Mouse (Mus musculus) thymus, adult 2 months (tissue): ENCODE measurements around the gene Npas2.

ENCODE experiments used
- CTCF ChIP-seq: fragments of 200-500 bp; IDR thresholded peaks from 2 replicates; pipeline ENCODE4 v1.5.1; 2012; ENCODE audit warnings: mild to moderate bottlenecking, control low read depth, low read length, moderate library complexity, borderline replicate concordance; ENCODE audit not compliant: control insufficient read depth, poor library complexity, insufficient read depth; ENCODE audit errors: extremely low read depth
- POLR2A ChIP-seq: fragments of 200-500 bp; IDR thresholded peaks from 2 replicates; pipeline ENCODE4 v1.6.1; 2012; ENCODE audit warnings: mild to moderate bottlenecking, low read length, control low read depth, moderate library complexity; ENCODE audit not compliant: control insufficient read depth, poor library complexity, insufficient read depth; ENCODE audit errors: extremely low read depth

- no peak for TF ChIP-seq CTCF
- TF ChIP-seq POLR2A, result no peak
Observed at GRCm38 (mm10) chr1:39408668-39409067, 215.1 kb downstream of the Npas2 start.
